Mouse (Mus musculus): ENCODE results near the gene Rab22a. TPM values are rescaled to one million over a fixed set of nuclear protein-coding genes. Genes with fewer than 3 reads are reported as not detected.
"Not testable (repeated sequence)": the region's sequence is repeated elsewhere in the genome, so short reads cannot be mapped to it uniquely, and the experiment has no call there.

Gene Rab22a
- total RNA-seq (2022) = 10 to 100 TPM; 33.4 to 44.1 (median 37.5) TPM

DNA sequence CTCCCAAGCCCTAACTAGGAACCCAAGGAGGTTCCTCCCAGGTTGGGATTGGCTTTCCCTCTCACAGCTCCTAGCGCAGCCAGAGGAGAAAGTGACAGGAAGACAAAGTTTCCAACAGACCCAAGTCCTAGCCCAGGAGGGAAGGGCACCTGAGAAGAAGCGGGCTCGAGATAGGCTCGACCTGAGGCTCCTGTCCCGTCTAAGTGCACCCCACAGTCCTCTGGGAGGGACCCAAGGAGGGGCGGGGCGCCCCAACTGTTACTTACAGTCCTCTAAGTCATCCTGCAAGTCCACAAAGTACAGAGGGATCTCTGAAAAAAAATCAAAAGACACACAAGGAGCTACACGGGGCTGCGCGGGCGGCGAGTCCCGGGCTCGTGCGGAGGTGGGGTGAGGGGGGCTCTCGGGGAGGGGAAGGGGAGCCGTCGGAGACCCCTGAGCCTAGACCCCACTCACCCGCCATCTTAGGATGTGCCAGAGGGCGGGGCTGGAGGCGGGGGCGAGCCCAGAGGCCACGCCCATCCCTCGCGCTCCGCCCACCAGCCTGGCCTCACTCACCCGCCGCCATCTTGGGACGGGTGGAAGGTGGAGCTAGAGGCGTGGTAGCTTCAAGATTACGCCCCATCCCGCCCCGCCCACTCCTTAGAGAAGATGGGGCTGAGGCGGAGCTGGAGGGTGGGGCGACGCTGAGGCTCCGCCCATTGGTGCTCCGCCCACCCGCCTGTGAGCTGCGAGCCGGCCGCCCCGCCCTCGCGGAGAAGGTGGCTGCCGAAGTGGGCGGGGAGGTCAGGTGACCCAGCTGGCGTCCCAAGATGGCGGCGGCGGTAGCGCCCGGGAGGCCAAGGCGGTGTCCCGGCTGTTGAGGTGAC lies at the start of gene Rab22a:
TSS of gene Rab22a (plus strand) at position 704 of the 869 bp plus-strand sequence.
- peak; percentile 96 for DNase-seq

DNA sequence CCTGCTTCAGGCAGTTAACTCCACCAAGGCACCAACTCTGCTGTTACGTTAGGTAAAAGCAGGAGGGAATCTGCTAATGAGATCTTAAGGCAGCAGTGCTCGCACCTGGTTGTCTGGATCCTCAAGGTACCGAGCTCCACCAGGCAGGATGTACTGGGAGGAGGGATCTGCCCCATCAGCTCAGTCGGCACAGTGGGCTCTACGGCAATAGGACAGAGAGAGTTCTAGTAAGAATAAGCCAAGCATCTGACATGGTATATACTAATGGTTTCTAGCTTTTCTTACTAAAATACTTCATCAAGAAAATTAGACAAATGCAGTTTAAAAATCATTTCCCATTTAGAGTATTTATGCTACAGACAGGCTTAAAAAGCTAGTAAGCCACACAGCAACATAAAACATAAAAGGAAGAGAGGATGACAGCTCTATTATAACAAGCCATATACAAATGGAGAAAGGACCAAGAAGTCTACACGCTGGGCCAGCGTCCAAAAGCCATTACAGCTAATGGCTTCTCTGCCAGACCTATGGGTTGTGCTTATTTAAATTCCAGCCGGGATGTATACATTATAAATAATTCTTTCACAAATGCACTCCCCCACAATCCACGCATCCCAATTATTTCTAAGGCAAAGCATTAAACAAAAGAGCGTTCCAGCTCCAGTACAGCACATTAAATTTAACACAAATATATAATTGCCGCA lies 44.0 kb upstream of the Rab22a start:
- no peak for DNase-seq

DNA sequence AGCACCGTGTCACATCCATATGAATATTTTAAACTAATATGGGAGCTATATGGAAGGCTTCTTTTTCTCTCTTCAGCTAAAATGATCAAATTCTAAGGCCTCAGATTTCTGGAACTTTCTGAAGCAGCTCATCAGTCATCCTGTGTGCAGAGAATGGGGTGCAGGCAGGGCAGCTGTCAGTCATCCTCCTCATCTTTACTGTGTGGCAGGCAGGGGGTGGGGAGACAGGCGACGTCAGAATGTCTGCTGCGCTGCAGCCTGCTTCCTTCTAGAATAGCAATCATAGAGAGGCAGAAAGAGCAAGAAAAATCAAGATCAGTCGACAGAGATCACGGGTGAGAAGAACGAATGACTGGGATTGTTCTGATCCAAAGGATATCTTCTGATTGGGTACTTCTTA lies 43.4 kb upstream of the Rab22a start:
- no peak for DNase-seq

DNA sequence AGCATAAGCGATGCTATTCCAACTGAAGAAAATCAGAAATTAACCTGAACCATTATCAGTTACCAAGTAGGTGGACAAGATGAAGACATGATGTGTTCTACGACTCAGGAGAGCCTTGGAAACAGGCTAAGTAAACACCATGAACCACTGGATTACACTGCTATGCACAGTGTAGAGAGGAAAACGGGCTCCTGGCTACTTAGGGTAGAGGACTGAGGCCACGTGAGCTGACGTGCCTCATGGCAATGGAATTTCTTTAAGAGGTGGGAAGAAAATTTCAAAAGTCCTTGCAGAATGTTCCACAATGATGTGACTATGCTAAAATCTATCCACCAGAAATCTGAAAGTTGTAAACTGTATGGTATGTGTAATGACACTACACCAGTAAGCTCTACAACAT lies 40.4 kb upstream of the Rab22a start:
- DNase-seq = no peak

DNA sequence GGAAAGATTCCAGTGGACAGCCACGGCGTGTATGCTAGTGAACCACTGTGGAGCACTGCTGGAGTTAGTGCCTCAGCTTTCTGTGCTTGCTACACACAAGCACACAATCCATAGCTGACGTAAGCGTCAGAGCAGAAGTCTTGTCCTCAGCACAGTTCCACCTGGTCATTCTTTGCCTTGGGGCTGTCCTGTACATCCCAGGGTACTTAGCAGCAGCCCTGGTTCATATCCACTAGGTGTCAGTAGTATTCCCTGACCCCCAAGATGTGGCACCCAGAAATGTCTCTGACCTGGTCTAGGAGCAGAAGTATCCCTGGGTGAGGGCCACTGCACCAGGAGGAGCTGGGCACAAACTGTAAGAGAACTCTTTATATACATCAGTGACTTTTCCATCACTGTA lies 38.9 kb upstream of the Rab22a start:
- DNase-seq = no peak

DNA sequence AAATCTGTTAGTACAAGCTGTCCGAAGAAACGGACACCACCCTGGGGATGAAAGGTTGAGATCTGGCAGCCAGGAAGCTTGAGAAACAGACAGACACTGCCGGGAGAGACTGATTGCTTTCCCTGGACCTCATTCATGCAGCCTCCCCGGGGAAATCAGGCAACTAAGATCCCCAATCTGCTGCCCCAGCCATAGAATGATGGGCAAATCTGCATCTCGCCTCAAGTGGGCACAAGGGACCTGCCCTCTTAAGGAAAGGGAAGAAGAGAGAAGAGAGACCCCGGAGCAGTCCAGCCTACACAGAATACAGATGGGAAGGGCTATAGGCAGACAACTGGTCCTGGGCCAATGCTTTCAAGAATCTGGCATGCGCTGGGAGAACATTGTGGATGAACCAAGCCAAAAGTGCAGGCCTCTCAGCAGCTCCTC lies 37.4 kb upstream of the Rab22a start:
- no peak for DNase-seq

DNA sequence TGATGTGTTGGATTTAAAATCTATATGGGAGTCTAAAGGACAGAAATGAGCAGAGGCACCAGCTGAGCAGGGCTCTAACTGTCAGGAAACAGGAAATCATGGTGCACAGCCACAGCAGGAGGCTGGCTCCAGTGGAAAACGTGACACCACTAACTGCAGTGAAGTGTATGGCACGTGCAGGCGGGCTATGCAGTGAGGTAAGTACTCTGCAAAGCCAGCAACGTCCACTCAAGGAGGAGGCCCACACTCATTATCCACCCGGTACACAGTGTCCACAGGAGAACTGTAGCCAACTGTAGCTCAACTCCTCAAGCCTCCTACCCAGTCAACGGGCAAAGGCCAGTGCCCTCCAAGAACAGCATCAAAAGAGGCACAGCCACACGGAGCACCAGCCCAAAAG lies 34.9 kb upstream of the Rab22a start:
- DNase-seq = no peak

DNA sequence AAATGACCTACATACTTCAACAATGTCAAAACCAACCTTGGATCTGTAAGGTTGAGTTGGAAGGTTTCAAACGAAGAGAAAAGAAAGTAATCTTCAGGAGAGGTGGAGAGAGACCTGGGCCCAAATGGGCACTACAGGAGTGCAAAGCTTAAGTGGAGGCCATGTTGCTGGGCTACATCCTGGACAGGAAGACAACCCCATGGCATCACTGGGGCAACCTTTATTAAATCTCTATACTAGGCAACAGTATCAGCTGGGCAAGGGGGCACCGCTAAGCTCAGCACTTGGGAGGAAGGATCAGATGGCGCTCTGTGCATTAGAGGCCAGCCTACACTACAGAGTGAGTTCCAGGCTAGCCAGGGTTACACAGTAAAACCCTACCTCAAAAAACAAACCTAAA lies 33.8 kb upstream of the Rab22a start:
- DNase-seq = no peak

DNA sequence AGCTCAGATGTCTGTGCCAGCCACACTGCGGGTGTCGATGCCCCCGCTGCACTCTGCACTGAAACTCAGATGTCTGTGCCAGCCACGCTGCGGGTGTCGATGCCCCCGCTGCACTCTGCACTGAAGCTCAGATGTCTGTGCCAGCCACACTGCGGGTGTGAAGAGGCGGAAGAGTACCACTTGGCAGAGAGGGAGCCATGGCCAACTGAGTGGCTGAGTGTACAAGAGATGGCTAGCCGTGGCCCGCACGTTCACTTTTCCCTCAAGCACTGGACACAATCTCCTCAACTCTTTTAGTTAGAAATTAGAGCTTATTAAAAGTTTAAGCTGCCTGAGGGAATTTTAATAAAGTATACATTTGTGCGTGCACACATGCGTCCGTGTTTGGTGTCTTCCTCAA lies 25.5 kb upstream of the Rab22a start:
- DNase-seq = not testable (repeated sequence)

DNA sequence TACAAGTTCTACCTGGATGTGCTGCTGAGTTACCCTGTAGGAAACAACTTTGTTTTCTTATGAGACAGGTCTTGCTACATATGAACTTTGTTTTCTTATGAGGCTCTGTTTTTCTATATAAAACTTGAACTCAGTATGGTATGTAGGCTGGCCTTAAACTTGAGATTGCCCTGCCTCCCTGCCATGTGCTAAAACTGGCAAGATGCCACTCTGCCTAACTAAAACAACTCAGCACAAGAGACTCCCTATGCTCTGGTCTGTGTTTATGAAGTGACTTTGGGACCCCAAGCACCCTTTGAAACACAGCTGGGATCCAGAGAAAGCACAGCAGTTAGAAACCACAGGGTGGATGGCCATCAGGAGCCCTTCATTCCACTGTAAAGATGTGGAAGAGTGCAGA lies 18.2 kb upstream of the Rab22a start:
- DNase-seq = no peak

DNA sequence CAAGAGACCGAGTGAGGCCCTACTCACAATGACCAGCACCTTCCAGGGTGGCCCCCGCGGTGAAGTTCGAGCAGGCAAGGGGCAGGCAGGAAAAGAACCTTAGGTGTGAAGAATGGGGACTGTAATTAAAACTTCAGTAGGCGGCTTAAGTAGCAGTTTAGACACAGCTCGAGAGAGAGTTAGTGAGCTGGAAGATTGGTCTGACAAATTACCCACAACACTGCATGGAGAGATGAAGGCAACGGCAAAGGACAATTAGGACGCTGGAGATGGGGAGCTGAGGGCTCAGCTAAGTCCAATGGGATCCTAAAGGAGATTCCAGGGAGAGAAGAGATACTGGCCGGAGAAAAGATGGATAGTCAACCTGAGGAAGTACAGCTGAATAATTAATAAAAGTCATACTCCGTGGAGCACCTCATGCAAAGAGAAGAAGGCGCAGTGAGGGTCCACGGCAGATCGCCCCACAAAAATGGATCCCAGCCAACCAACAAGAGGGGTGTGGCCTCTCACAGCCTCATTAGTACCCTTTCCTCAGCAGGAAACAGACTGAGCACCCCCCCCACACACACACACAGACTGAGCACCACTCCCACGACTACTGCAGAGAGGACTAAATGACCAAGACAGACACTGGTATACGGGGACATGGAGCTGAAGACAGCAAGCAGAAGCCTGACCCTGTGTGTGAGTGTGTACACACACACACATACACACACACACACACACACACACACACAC lies 17.1 kb upstream of the Rab22a start:
- no peak for DNase-seq

DNA sequence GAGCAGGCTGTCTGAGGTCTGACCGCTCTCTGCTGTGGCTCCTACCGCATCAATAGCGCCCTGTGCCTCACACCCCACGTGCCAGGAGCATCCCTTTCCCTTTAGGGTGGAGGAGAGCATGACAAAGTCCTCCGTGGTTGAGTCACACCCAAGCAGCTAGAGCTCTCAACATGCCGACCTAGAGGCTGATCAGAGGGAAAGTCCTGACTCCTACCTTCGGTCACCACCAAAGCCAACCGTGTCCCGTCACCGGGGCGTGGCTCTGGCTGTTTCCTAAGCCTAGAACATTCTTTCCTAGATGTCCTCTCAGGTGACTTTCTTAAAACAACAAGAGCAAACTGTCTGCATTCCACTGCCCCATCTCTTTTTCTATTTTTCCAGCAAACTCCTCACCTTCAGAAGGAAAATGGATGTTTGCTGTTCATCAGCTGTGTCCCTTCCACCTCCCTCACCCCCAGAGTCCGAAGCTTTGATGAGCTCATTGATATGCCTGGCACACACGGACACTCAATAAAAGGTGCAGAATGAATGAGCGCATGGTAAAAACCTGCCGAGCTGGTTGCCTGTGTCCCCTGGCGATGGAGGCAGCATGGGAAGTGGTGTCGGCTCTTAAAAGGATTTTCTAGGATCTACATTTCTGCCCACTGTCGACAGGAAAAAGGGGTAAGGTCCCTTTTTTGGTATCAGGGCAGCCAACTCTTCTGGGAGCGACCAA lies 12.2 kb upstream of the Rab22a start:
- DNase-seq = no peak

DNA sequence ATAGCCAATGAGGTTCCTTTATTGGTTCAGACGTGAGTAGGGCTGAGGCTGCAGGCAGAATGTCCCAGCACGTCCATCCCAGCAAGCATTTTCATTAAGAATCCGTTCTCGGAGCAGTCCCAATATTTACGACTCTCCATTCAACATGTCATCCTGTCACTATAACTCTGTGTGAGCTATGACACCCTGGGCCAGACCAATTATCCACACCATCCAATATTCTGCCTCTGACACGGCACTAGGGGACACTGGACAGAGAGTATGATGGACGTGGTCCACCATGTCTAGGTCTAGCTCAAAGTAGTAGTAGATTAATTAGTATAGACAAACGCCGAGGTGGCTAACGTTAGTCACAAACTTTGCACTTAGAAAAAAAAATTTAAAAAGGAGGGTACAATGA lies 9.8 kb upstream of the Rab22a start:
- no peak for DNase-seq

DNA sequence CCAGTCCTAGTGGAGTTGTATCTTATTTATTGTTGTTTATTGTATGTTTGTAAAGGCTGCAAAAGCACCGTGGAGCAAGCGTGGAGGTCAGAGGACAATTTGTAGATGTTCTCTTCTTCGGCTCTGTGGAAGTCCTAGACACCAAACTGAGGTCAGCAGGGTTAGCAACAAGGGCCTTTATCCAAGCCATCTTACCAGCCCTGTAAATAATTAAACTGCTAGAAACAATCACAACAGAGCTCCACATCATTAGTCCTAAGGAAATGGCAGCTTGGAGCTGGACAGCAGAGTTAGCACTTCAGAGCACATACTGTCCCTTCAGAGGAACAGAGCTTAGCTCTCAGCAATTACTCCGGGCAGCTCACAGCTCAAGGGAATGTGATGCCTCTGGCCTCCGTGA lies 6.0 kb upstream of the Rab22a start:
- no peak for DNase-seq

DNA sequence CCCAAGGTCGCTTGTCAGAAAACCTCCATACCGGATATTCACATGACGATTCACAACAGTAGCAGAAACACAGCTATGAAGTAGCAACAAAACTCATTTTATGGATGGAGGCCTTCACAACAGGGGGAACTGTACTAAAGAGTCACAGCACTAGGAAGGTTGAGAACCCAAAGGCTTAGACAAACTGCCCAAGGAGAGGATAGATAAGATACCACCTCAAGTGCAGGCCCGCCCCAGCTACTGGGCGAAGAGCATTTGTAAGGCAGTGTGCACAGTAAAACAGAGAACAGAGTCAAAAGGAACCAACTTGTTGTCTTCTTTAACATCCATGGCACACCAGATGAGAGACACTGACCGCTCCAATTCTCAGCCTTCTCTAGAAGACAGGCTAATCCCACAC lies 1.8 kb upstream of the Rab22a start:
- no peak for DNase-seq

DNA sequence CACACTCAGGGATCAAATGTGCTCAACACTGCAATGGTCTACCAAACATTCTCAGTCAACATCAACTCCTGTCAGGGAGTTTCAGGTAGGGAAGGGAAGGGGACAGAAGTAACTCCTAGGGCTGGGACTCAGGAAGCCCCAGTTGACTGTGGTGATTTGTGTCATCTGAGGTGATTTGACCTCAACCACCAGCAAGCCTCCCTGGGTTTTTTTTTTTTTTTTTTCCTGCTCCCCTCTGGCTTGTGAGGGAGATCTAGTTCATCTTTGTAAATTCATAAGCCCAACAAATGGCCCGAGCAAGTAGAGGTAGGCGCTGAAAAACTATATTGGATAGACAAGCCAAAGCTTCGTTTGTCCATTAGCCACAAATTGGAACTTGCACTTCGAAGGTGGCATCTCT lies 1.0 kb upstream of the Rab22a start:
- DNase-seq = no peak

DNA sequence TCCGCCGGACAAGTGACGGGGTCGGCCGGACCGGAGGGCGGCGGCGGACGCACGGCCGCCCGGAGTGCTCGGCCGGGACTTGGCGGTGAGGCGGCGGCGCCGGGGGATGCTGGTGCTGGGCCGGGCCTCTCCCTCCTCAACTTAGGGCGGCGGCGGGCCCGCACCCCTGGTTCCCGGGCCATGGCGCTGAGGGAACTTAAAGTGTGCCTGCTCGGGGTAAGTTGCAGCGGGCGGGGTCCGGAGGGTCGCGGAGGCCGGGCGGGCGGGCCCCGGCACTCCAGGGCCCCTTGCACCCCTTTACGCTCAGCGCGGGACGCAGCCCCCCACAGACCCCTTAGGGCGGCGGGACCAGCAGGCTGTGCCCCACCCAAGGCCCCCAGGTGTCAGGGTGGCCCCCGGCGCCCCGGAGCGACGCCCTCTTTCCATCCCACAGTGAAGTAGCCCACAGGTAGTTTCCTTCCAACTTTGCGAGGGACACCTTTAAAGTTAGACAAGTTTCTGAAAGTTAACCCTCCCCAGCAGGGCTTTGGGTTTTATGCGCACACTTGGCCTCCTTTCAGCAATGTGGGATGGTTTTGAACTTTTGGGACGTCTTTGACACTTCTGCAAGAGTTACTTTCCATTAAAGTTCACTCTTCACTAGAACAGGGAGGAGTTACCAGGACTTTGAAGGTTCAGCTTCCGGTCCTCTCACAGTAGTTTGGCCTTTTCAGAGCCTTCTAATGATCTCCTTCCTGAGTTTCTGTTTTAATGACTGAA lies 545 bp downstream of the Rab22a start:
- DNase-seq = peak; percentile 26

DNA sequence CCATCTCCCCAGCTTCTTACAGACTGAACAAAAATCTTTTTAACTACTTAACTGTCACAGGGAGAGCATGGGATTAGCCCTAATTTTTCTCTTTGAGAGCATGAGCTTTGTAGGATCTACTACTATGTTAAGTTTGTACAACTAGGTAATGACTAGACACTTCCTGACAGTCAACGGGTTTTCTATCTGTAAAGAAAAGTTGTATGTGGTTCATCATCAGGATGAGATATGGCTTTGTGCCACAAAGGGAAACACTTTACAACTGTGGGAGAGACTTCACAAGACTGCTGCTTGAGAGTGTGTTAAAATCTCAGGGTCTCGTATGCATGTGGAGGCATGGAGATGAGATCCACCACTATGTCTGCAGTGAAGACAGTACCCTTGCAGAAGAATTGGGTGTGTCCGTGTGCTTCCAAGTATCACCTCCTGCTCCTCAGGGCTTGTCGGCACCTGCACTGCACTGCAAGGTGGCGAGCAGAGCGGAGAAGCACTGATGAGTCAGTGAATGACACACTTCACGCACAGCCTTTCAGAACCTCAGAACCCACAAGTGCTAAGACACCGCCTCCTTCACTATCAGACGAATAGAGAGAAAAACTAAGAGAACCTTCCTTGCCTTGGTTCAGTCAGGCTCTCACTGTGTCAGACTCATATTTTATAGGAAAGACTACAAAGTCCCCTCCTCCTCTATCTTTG lies 2.8 kb downstream of the Rab22a start:
- no peak for DNase-seq

DNA sequence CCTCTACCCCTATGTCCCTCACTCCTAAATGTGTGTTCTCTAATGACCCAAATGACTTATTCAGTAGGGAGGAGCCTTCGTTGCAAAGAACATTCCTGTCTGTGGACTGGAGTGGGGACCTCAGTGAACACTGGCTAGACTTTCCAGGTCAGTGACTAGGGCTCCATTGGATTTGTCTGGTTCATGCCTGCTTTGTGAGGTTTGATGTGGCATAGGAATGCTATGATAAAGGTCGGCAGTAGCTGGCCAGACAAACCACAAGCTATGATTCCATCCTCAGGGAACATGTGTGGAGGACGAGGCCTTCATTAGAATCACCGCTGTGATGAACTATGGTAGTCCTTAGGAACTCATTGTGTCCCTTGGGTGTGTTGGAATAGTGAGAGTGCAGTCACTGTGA lies 5.2 kb downstream of the Rab22a start:
- no peak for DNase-seq

DNA sequence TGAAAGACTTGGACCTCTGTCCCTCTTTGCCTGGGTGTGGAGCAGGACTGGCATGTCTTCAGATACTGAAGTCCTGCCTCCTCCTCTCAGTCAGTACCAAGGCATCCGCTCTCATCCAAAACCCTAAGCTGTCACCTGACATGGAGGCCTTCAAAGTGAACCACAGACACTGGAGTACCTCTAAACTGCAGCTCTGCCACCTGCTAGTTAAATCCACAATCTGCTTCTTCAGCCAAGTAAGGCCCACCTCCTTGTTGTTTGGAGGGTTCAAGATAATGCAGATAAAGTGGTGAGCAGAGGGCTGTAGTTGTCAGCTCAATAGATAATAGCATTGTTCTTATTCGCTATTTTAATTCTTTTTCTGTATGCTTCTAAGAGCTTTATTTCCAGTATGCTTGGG lies 5.7 kb downstream of the Rab22a start:
- no peak for DNase-seq

DNA sequence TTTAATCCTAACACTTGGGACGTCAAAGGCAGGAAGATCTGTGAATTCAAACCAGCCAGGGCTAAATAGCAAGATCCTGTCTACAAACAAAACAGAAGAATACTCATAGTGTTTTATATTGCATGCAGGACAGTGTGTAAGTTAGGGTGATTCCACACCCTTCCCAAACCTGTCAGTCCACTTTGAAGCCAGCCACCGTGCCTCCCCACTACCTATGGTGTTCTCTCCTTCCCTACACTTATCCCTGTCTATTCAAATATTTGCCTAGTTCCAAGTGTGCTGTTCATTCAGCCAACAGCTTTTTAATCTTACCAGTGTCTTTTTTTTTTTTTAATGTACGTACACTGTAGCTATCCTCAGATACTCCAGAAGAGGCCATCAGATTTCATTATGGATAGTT lies 7.3 kb downstream of the Rab22a start:
- DNase-seq = no peak
